Mouse (Mus musculus): ENCODE measurements around the gene Mst1. TPM values are rescaled to one million over a fixed set of nuclear protein-coding genes. Genes with fewer than 3 reads are reported as not detected.

Mst1 gene
- total RNA-seq (2021): not detected
- long read RNA-seq, experiment 1: 0 reads
- long read RNA-seq, experiment 2: 0 reads

- no peak for DNase-seq (ENCODE audit: low spot score in 2 of 2)
Observed at GRCm38 (mm10) chr9:108080168-108080567, at the start of gene Mst1. Gene Mst1, plus strand, starts transcription at chr9:108080436.

DNA sequence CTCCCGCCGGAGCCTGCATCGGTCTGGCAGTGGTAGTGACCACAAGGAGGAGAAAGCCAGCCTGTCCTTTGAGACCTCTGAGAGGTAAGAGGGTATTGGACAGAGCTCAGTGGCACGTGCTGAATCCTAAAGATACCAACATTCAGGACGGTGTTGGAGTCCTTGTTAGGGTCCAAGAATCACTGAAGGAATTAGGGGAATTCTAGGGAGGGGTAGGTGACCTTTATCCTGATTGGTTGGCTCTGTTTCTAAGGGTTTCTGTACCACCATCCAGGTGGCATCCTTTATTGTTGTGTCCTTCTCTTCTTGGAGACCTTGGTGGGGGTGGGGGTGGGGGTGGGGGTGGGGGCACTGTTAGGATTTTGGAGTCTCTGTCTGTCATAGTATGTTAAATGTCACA, 48.1 kb upstream of the Mst1 start:
- DNase-seq (ENCODE audit: low spot score in 2 of 2): no peak

DNA sequence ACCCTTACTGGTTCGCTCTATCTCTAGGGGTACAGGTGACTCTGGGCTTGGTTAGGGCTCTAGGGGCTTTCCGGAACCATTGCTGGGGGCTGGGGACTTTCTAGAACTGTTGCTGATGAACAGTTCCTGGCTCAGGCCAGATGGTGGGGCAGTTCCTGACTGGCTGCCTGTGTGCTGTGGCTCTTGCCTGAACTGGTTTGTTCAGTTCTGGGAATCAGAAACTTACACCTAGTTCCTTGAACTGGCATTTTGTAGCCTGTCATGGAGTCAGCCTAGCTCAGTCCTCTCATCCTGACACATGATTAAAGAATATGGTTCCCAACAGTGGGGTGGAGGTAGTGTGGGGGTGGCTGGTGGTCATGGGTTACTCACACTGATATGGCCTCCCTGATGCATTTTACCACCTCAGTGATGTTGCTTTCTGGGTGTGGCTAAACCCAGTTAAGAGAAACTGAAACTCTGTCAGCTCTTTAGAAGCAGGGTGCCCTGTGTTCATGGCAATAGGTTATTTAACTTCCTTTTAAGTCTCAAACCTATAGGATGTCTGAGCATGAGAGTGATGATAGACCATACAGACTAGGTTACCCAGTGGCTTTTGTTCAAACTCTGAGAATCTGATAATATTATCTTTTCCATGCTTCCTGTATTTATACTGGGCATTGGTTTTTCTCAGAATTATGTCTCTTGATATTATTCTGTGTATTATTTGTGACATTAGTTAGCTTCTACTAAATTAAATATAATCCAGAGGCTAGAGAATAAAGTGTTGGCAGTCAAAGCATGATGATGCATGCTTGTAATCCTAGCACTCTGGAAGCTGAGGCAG, 44.7 kb upstream of the Mst1 start:
- DNase-seq (ENCODE audit: low spot score in 2 of 2): no peak

- no peak for DNase-seq (ENCODE audit: low spot score in 2 of 2)
Observed at GRCm38 (mm10) chr9:108044751-108045492, 35.3 kb upstream of the Mst1 start.

DNA sequence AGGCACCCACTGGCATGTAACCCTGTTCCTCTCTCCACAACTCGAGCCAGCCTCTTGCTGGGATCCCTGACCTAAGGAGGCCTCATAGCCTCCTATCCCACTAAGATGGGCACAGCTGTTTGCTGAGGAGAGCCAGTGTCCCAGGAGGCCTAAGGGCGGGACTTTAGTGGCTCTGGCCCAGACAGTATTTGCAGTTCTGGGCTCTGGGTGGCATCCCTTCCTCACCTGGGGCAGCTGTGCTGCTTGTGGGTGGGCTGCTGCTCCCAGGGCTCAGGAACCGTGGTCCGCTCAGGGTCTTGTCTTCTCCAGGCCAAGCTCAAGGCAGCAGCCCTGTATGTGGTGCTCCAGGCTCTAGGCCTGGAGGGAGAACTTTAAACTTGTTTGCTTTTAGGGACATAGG, 33.7 kb upstream of the Mst1 start:
- DNase-seq (ENCODE audit: low spot score in 2 of 2): no peak

GRCm38 (mm10) chr9:108047601-108048565, 32.4 kb upstream of the Mst1 start:
- no peak for DNase-seq (ENCODE audit: low spot score in 2 of 2)

DNA sequence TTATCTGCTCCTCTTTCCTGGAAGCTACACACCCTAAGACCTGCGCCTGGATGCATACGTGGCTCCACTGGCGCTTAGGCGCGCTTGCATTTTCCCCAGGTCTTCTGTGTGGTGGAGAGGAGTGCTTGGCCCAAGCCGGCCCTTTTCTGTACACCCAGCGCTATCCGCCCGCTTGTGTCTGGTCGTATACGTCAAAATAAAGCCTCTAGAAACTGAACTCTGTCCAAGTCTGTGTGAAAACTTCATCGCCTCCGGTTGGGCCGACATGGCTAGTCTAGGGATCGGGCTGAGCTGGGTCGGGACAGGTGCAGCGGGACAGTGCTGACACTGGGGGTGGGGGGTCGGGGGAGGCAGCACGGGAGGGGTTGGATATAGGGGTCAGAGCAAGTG, 31.7 kb upstream of the Mst1 start:
- no peak for DNase-seq (ENCODE audit: low spot score in 2 of 2)

DNA sequence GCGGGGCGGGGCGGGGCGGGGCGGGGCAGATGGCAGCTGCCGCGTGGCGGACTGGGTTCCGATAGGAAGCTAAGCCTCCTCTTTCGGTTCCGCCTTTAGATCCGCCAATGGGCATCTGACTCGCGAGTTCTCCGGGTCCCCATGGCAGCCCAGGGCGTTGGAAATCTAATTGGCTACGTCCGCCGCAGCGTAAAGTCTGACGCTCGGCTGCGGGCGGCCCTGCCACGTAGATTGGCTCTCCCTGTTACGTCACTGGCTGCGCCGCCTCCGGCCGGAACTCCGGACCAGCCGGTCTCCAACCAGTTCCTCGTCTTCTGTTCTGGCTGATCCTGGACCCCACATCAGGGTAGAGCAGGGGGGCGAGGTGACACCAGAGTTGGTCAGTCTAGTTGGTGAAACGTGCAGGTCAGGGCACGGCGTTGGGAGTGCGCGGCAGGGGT, 31.2 kb upstream of the Mst1 start, which contains the start of gene Gmppb:
Gmppb (plus strand) TSS at position 227 of the 440 bp plus-strand sequence.
- peak; percentile 94 to 98 for DNase-seq (ENCODE audit: low spot score in 2 of 2)

DNA sequence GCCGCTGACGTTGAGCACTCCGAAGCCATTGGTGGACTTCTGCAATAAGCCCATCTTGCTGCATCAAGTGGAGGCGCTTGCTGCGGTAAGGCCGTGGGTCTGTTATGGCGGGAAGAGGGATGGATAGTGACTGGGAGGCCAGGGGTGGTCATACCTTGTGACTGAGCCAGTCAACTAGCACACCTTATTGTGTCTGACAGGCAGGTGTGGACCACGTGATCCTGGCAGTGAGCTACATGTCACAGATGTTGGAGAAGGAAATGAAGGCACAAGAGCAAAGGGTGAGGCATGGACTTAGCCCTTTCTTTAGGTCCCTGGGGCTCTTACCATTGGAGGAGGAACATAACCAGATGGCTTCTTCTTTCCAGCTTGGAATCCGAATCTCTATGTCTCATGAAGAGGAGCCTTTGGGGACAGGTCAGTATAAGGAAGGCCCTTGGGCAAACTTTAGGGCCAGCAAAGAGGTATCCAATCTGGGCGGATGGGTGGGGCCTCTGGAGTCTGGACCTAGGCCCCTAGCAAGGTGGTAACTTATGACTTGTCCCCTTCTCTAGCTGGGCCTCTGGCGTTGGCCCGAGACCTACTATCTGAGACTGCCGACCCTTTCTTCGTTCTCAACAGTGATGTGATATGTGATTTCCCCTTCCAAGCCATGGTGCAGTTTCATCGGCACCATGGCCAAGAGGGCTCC, 30.5 kb upstream of the Mst1 start:
- DNase-seq (ENCODE audit: low spot score in 2 of 2): no peak

DNA sequence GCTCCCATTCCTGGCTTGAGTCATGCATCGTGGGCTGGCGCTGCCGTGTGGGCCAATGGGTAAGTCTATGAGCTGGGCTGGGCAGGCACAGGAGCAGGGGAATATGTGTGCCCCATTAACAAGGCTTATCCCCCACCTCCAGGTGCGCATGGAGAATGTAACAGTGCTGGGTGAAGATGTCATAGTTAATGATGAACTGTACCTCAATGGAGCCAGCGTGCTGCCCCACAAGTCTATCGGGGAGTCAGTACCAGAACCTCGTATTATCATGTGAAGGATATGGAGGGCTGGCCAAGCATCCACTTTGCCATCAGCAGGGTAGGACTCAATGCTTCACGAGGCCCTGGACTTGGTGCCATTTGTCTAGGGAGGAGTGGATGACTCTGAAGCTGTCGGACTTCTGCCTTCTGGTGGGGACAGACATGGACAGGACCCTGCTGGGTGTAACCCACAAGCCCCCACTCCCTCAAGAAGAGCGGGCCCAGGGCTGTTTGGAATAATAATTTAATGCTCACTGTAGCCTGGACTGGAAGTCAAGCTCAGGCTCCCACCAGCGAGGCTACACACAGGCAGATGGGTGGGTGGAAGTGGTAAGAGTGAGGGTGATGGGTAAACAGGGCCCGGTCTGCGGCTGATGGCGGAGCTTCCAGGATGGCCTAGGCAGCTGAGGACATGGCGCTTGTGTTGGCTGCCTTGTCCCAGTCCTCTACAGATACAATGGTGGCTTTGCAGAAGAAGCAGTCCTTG, 28.9 kb upstream of the Mst1 start:
- no peak for DNase-seq (ENCODE audit: low spot score in 2 of 2)

DNA sequence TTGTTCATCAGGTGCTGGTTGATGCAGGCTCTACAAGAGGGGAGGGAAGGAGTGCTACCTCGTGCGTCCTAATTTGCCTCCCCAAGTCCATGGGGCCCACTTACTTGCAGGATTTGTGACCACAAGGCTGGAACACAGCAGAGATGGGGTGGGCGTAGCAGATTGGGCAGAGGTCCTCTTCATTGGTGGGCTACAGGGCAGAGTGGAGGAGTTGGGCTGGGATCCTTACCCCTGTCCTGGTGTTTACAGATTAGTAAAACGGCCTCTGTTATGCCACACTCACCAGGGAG, 28.4 kb upstream of the Mst1 start:
- no peak for DNase-seq (ENCODE audit: low spot score in 2 of 2)

DNA sequence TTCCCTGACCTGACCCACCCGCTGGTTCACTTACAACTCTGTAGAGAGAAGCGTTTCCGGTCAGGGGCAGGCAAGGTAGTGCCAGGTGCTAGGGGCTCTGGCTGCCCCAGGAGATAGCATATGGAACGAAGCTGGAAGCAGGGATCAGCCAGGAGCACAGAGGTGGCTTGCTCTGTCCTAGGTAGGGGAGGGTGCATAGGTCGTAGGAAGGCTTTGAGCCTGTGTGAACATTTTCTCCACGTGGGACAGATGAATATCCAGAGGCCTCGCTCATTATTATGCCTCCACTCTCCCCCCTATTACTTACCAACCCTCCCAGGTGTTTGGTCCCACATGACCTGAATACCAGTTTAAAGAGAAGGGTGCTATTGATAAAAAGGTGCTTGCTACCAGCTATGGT, 27.8 kb upstream of the Mst1 start:
- DNase-seq (ENCODE audit: low spot score in 2 of 2): no peak

DNA sequence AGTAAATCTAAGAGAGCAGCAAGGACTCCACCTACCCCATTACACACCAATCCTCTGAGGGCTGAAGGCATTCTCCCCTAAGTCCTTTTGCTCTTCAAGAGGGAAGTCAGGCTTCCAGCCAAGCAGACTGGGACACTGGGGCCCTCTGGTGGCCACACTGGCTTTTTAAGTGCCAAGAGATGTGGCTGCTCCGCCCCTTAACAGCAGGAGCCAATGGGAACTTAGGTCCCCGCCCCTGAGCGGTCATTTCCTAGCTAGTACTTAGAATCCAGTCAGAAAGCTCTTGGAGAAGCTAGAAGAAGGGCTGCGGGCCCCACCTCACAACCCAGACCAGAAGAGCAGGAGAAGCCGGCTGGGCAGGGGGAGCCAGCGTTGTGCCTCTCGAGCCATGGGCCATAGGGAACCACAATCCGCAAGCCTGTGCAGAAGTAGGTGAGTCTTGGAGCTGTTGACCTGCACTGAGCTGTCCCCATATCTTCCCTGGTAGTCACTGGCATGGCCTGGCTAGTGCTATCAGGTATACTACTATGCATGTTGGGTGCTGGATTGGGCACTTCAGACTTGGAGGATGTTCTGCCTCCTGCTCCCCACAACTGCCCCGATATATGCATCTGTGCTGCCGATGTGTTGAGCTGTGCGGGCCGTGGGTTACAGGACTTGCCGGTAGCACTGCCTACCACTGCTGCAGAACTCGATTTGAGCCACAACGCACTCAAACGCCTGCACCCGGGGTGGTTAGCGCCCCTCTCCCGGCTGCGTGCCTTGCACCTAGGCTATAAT, 27.2 kb upstream of the Mst1 start, which contains the start of gene Amigo3:
Amigo3 (plus strand) TSS at position 275 of the 780 bp plus-strand sequence.
- DNase-seq (ENCODE audit: low spot score in 2 of 2): peak; percentile 97

GRCm38 (mm10) chr9:108053665-108054225, 26.5 kb upstream of the Mst1 start:
- DNase-seq (ENCODE audit: low spot score in 2 of 2): no peak

- DNase-seq (ENCODE audit: low spot score in 2 of 2): no peak
Observed at GRCm38 (mm10) chr9:108054331-108055040, 25.8 kb upstream of the Mst1 start.

DNA sequence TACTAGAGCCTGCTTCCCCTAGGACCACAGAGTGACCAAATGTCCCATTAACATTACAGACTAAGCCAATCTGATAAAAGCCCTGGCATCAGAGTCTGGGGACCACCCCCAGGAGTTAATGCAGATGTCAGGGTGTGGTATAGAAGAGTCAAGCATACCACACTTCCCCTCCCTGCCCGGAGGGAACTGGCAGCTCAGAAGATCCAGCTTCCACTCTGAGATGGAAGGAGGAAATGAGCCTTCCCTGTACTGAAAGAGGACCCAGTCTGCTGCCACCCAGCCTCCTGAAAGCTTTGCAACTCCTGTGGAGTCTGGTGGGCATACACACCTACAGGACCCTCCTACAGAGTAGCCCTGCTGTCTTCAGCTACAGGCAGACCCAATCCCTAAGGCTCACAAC, 25.2 kb upstream of the Mst1 start:
- DNase-seq (ENCODE audit: low spot score in 2 of 2): no peak

- DNase-seq (ENCODE audit: low spot score in 2 of 2): no peak
Observed at GRCm38 (mm10) chr9:108055661-108056237, 24.5 kb upstream of the Mst1 start.
